Mouse (Mus musculus) frontal cortex, postnatal 10 days (tissue): ENCODE results near the gene Sult2a3.
"Not testable (repeated sequence)": the region's sequence is repeated elsewhere in the genome, so short reads cannot be mapped to it uniquely, and the experiment has no call there.

Experiments used
- DNase-seq, 2 experiments: peaks; one replicate each; pipeline ENCODE4 v3.0.0; 2022; ENCODE audit warnings: low spot score in 2 of 2, mixed read lengths in 1 of 2

Sult2a3 gene

GRCm38 (mm10) chr7:14122944-14123343 is at the start of gene Sult2a3:
Gene Sult2a3, minus strand, starts transcription at chr7:14123044.
- DNase-seq, result no peak

GRCm38 (mm10) chr7:14120436-14120835 is 2.4 kb downstream of the Sult2a3 start:
- no peak for DNase-seq

- not testable (repeated sequence) for DNase-seq
Measured at GRCm38 (mm10) chr7:14119865-14120264, 3.0 kb downstream of the Sult2a3 start.

- DNase-seq, result no peak
Measured at GRCm38 (mm10) chr7:14116761-14117160, 6.1 kb downstream of the Sult2a3 start.

- not testable (repeated sequence) for DNase-seq
Measured at GRCm38 (mm10) chr7:14114471-14114870, 8.4 kb downstream of the Sult2a3 start.

- DNase-seq, result not testable (repeated sequence)
Measured at GRCm38 (mm10) chr7:14047821-14048220, 75.0 kb downstream of the Sult2a3 start.

- not testable (repeated sequence) for DNase-seq
Measured at GRCm38 (mm10) chr7:14030831-14031230, 92.0 kb downstream of the Sult2a3 start.
